Mouse (Mus musculus) liver, postnatal 0 days (tissue): ENCODE data around the gene Mdga1.

ENCODE experiments used
- CTCF ChIP-seq: sonication (generic); IDR thresholded peaks from 2 replicates; pipeline ENCODE4 v1.5.1; 2016; ENCODE audit warnings: antibody characterized with exemption, low read depth
- EP300 ChIP-seq: IDR thresholded peaks from 2 replicates; pipeline ENCODE4 v1.6.1; 2016; ENCODE audit warnings: antibody characterized with exemption, low read depth, mild to moderate bottlenecking

GRCm38 (mm10) chr17:29979841-29980240 is 10.0 kb upstream of the Mdga1 start:
- TF ChIP-seq CTCF (no peak), EP300 (no peak)
